ENCODE assay signal across 9 mouse cellular contexts in genomic region chr2:118895990-118896913, GRCm38 (mm10). TPM values are rescaled to one million over a fixed set of nuclear protein-coding genes. Genes with fewer than 3 reads are reported as not detected.
DNase-seq lines count a peak whose midpoint lies in the region; ATAC-seq and TF ChIP-seq lines count a peak whose summit lies in the region.
"Had no signal": no experiment of that assay in that cellular context is flagged by ENCODE, and none has a peak within 500 bp of the region (broad histone marks: within the 10 kb centered on the region; RNA-seq: fewer than 3 reads in every experiment).

No protein-coding gene starts in this region.

- no peak for TF ChIP-seq CTCF in layer of hippocampus, adult 2 months (conservative IDR thresholded peaks at IDR 0.05)

- ATAC-seq in forebrain, embryonic 11.5 days (replicated peaks; ENCODE audit: low FRiP score), result 0 out of 2 replicates have a peak, but pooled peaks have one; percentile 11
- no peak for ATAC-seq in hindbrain, embryonic 14.5 days (ENCODE audit: low FRiP score)
- ATAC-seq in liver, embryonic 13.5 days (ENCODE audit: low read depth), result no peak
- ATAC-seq: Patski had no signal

- peak overlapping the region; percentile 79 for H3K27ac ChIP-seq in layer of hippocampus, adult 2 months
- H3K27ac ChIP-seq in forebrain, embryonic 11.5 days (ENCODE audit: low read depth, low read length), result no peak overlapping the region
- H3K27ac ChIP-seq in hindbrain, embryonic 14.5 days, result no peak overlapping the region
- H3K27ac ChIP-seq in liver, embryonic 13.5 days, result no peak overlapping the region

- under 1% methylated on average over 37 of the region's 38 CpGs for WGBS in forebrain, embryonic 11.5 days
- under 1% methylated on average over 38 of the region's 38 CpGs for WGBS in hindbrain, embryonic 14.5 days
- WGBS in liver, embryonic 13.5 days (ENCODE audit: insufficient replicate concordance), result 2% methylated on average over 38 of the region's 38 CpGs

- peaks cover 29% of the 10 kb centered on the region for H3K4me1 ChIP-seq in forebrain, embryonic 11.5 days (replicated peaks; ENCODE audit: control insufficient read depth, insufficient read depth, low read length)
- peaks cover 27% of the 10 kb centered on the region; the same call in 1 of the 2 replicates for H3K4me1 ChIP-seq in hindbrain, embryonic 14.5 days (replicated peaks; ENCODE audit: control insufficient read depth, insufficient read depth, low read length)
- H3K4me1 ChIP-seq in liver, embryonic 13.5 days (replicated peaks), result peaks cover 43% of the 10 kb centered on the region

- DNase-seq in layer of hippocampus, adult 2 months (ENCODE audit: low spot score in 2 of 2), result no peak
- no peak for DNase-seq in layer of hippocampus, postnatal 36 days
- peak; percentile 39 to 51 for DNase-seq in adrenal gland, postnatal 4 days (ENCODE audit: low spot score in 2 of 2)
- DNase-seq in forebrain, embryonic 11.5 days (ENCODE audit: low spot score), result peak; percentile 73
- no peak for DNase-seq in hindbrain, embryonic 14.5 days (ENCODE audit: low spot score)
- no peak for DNase-seq in liver, embryonic 13.5 days
- DNase-seq in naive thymus-derived CD4-positive, alpha-beta T cell, adult 2 months (ENCODE audit: low read depth), result peak; percentile 73
- no peak for DNase-seq in frontal cortex, adult 2 months (ENCODE audit: extremely low spot score in 1 of 2, low spot score in 1 of 2)

- peaks cover 55% of the 10 kb centered on the region for H3K27me3 ChIP-seq in forebrain, embryonic 11.5 days (ENCODE audit: control insufficient read depth, insufficient read depth, low read length)
- peaks cover 77% of the 10 kb centered on the region for H3K27me3 ChIP-seq in hindbrain, embryonic 14.5 days (ENCODE audit: control insufficient read depth, insufficient read depth, low read length)
- peaks cover 97% of the 10 kb centered on the region for H3K27me3 ChIP-seq in liver, embryonic 13.5 days

- peak overlapping the region; percentile 57 for H3K4me3 ChIP-seq in layer of hippocampus, adult 2 months
- H3K4me3 ChIP-seq in forebrain, embryonic 11.5 days (ENCODE audit: low read depth, low read length), result peak overlapping the region; percentile 38
- H3K4me3 ChIP-seq in hindbrain, embryonic 14.5 days (replicated peaks; ENCODE audit: low read length), result peak overlapping the region; percentile 32
- peak overlapping the region; percentile 51 for H3K4me3 ChIP-seq in liver, embryonic 13.5 days (replicated peaks)

- no peaks in the 10 kb centered on the region for H3K9me3 ChIP-seq in forebrain, embryonic 11.5 days (ENCODE audit: control insufficient read depth, low read length)
- H3K9me3 ChIP-seq in hindbrain, embryonic 14.5 days (ENCODE audit: control insufficient read depth, low read length), result no peaks in the 10 kb centered on the region
- H3K9me3 ChIP-seq in liver, embryonic 13.5 days (replicated peaks), result no peaks in the 10 kb centered on the region

- peak overlapping the region; percentile 29; the same call in 1 of the 2 replicates for H3K9ac ChIP-seq in forebrain, embryonic 11.5 days (ENCODE audit: low read length)
- H3K9ac ChIP-seq in hindbrain, embryonic 14.5 days, result peak overlapping the region; percentile 29; the same call in 1 of the 2 replicates
- H3K9ac ChIP-seq in liver, embryonic 13.5 days, result peak overlapping the region; percentile 50

- H3K4me2 ChIP-seq in forebrain, embryonic 11.5 days (ENCODE audit: low read depth, low read length, severe bottlenecking), result peak overlapping the region; percentile 69
- peak overlapping the region; percentile 69 for H3K4me2 ChIP-seq in hindbrain, embryonic 14.5 days (replicated peaks)
- peak overlapping the region; percentile 69 for H3K4me2 ChIP-seq in liver, embryonic 13.5 days

- no peaks in the 10 kb centered on the region for H3K36me3 ChIP-seq in forebrain, embryonic 11.5 days (ENCODE audit: control insufficient read depth, insufficient read depth, low read length)
- H3K36me3 ChIP-seq in hindbrain, embryonic 14.5 days (replicated peaks; ENCODE audit: control insufficient read depth, insufficient read depth), result no peaks in the 10 kb centered on the region
- H3K36me3 ChIP-seq in liver, embryonic 13.5 days, result no peaks in the 10 kb centered on the region

RNA-seq across cellular contexts. Expression of gene Bahd1, which starts 3.9 kb away (rescaled TPM):
- total RNA-seq in layer of hippocampus, adult 2 months (2021), result 10 to 100 TPM; 58.6 to 61.1 TPM
- 10 to 100 TPM; 51.3 to 55.6 TPM for total RNA-seq in layer of hippocampus, postnatal 36 days (2021)
- total RNA-seq in adrenal gland, postnatal 4 days (2021), result 10 to 100 TPM; 51.5 to 54.1 TPM
- polyA plus RNA-seq in forebrain, embryonic 11.5 days (2014; fragmentation: Nextera tagmentation; extraction: Ambion mirVana), result 1.3 TPM in 2 replicates
- polyA plus RNA-seq in hindbrain, embryonic 14.5 days (2014; fragmentation: Nextera tagmentation; extraction: Ambion mirVana), result 2.0 and 2.7 TPM in 2 replicates
- 2.3 and 2.5 TPM in 2 replicates for polyA plus RNA-seq in liver, embryonic 13.5 days (2015; fragmentation: Nextera tagmentation; extraction: Ambion mirVana)
- 25.4 and 26.8 TPM in 2 replicates for polyA plus RNA-seq in frontal cortex, adult 2 months (2012; rRNA removed)

RNA-seq across cellular contexts. Expression of gene Chst14, which starts 30.0 kb away (rescaled TPM):
- total RNA-seq in layer of hippocampus, adult 2 months (2021), result 1 to 10 TPM; 2.5 to 3.0 TPM
- 1 to 10 TPM; 2.7 to 2.9 TPM for total RNA-seq in layer of hippocampus, postnatal 36 days (2021)
- 10 to 100 TPM; 23.0 to 24.5 TPM for total RNA-seq in adrenal gland, postnatal 4 days (2021)
- 15.7 and 20.4 TPM in 2 replicates for polyA plus RNA-seq in forebrain, embryonic 11.5 days (2014; fragmentation: Nextera tagmentation; extraction: Ambion mirVana)
- polyA plus RNA-seq in hindbrain, embryonic 14.5 days (2014; fragmentation: Nextera tagmentation; extraction: Ambion mirVana), result 7.7 and 8.7 TPM in 2 replicates
- polyA plus RNA-seq in liver, embryonic 13.5 days (2015; fragmentation: Nextera tagmentation; extraction: Ambion mirVana), result 5.2 and 5.4 TPM in 2 replicates
- polyA plus RNA-seq in frontal cortex, adult 2 months (2012; rRNA removed), result 3.2 and 3.3 TPM in 2 replicates

RNA-seq across cellular contexts. Expression of gene Ivd, which starts 34.5 kb away (rescaled TPM):
- total RNA-seq in layer of hippocampus, adult 2 months (2021), result 100 to 1,000 TPM; 117 to 121 TPM
- total RNA-seq in layer of hippocampus, postnatal 36 days (2021), result 100 to 1,000 TPM in 1 of 2 experiments, 10 to 100 TPM in 1; 99.8 to 106 TPM
- total RNA-seq in adrenal gland, postnatal 4 days (2021), result 100 to 1,000 TPM; 166 to 176 TPM
- 48.8 and 58.0 TPM in 2 replicates for polyA plus RNA-seq in forebrain, embryonic 11.5 days (2014; fragmentation: Nextera tagmentation; extraction: Ambion mirVana)
- 36.4 and 38.1 TPM in 2 replicates for polyA plus RNA-seq in hindbrain, embryonic 14.5 days (2014; fragmentation: Nextera tagmentation; extraction: Ambion mirVana)
- 26.4 and 29.6 TPM in 2 replicates for polyA plus RNA-seq in liver, embryonic 13.5 days (2015; fragmentation: Nextera tagmentation; extraction: Ambion mirVana)
- 126 and 131 TPM in 2 replicates for polyA plus RNA-seq in frontal cortex, adult 2 months (2012; rRNA removed)

Comparison
In these comparisons a context has a peak if more than half of its experiments do, and no peak if none do; other contexts are left out.
1. DNase-seq: peak in adrenal gland, postnatal 4 days (2 of 2), forebrain, embryonic 11.5 days (single experiment) and naive thymus-derived CD4-positive, alpha-beta T cell, adult 2 months (single experiment); none in layer of hippocampus, adult 2 months (0 of 2), layer of hippocampus, postnatal 36 days (0 of 2), hindbrain, embryonic 14.5 days (single experiment), liver, embryonic 13.5 days (single experiment) and frontal cortex, adult 2 months (0 of 2).
2. Peak in every context shown above with its lines, with median percentiles within 50 percentile points of each other: H3K4me3 ChIP-seq, H3K4me2 ChIP-seq and H3K9ac ChIP-seq.